Mouse (Mus musculus) stomach, postnatal 0 days (tissue): ENCODE results near the gene Gm45208.

ENCODE experiments used
- CTCF ChIP-seq: IDR thresholded peaks from 2 replicates; pipeline ENCODE4 v1.5.1; 2016; ENCODE audit warnings: antibody characterized with exemption, low read depth, mild to moderate bottlenecking, moderate library complexity
- EP300 ChIP-seq: optimal IDR thresholded peaks from 2 replicates; pipeline ENCODE3; 2016; ENCODE audit warnings: antibody characterized with exemption

- no peak for TF ChIP-seq CTCF
- no peak for TF ChIP-seq EP300
These were observed 40.8 kb downstream of the Gm45208 start for GRCm38 (mm10) chrX:7762921-7763197.
